Mouse (Mus musculus) MEL (cell line): Measurements from ENCODE around the gene Grip2. TPM values are rescaled to one million over a fixed set of nuclear protein-coding genes. Genes with fewer than 3 reads are reported as not detected.

Experiments
- DNase-seq: peaks from one replicate; pipeline ENCODE4 v3.0.0; 2011; ENCODE audit warnings: low read depth, low spot score
- H3K27ac ChIP-seq: 2 replicates; pipeline ENCODE4 v1.5.1; 2012; ENCODE audit warnings: low read depth, mild to moderate bottlenecking, control low read depth, low read length, moderate library complexity; ENCODE audit not compliant: control insufficient read depth
- H3K27me3 ChIP-seq, 2 experiments: fragments of 150-350 bp in 1 of 2; sonication (generic) in 1 of 2; 2 replicates each; pipeline ENCODE4 v1.6.1; 2012; ENCODE audit warnings: low read length in 2 of 2, mild to moderate bottlenecking in 2 of 2, improper control_type of control experiment in 1 of 2, moderate library complexity in 1 of 2; ENCODE audit not compliant: insufficient read depth in 2 of 2, control insufficient read depth in 1 of 2
- H3K36me3 ChIP-seq, 2 experiments: 2 replicates each; pipeline ENCODE4 v1.6.1; 2012 to 2014; ENCODE audit warnings: low read length in 2 of 2, improper control_type of control experiment in 1 of 2, inconsistent platforms in 1 of 2, mild to moderate bottlenecking in 1 of 2; ENCODE audit not compliant: insufficient read depth in 2 of 2, control insufficient read depth in 1 of 2
- H3K4me1 ChIP-seq, 2 experiments: fragments of 150-350 bp in 1 of 2; sonication (generic) in 1 of 2; 2 replicates each; pipeline ENCODE4 v1.6.1; 2012; ENCODE audit warnings: low read length in 2 of 2, improper control_type of control experiment in 1 of 2, mild to moderate bottlenecking in 1 of 2; ENCODE audit not compliant: insufficient read depth in 2 of 2, control insufficient read depth in 1 of 2
- H3K4me3 ChIP-seq, 2 experiments: fragments of 150-350 bp in 1 of 2; sonication (generic) in 1 of 2; 2 replicates each; pipeline ENCODE4 v1.5.1; 2012; ENCODE audit warnings: low read depth in 2 of 2, low read length in 2 of 2, mild to moderate bottlenecking in 2 of 2, moderate library complexity in 2 of 2, control low read depth in 1 of 2, improper control_type of control experiment in 1 of 2; ENCODE audit not compliant: control insufficient read depth in 1 of 2, insufficient read depth in 1 of 2
- H3K79me2 ChIP-seq: 2 replicates; pipeline ENCODE4 v1.6.1; 2012; ENCODE audit warnings: mild to moderate bottlenecking, low read length, moderate library complexity; ENCODE audit not compliant: control insufficient read depth, poor library complexity, insufficient read depth
- H3K9ac ChIP-seq: 2 replicates; pipeline ENCODE4 v1.6.1; 2012; ENCODE audit warnings: low read depth, mild to moderate bottlenecking, control low read depth, low read length, moderate library complexity; ENCODE audit not compliant: control insufficient read depth, poor library complexity, severe bottlenecking
- H3K9me3 ChIP-seq: fragments of 150-350 bp; sonication (generic); replicated peaks from 2 replicates; pipeline ENCODE4 v1.6.1; 2012; ENCODE audit warnings: mild to moderate bottlenecking, low read length, improper control_type of control experiment, moderate library complexity; ENCODE audit not compliant: insufficient read depth
- E2F4 ChIP-seq: IDR thresholded peaks from 2 replicates; pipeline ENCODE4 v1.6.1; 2011; ENCODE audit warnings: low read depth, low read length, improper control_type of control experiment, borderline replicate concordance
- ELF1 ChIP-seq: IDR thresholded peaks from 2 replicates; pipeline ENCODE4 v1.6.1; 2014; ENCODE audit warnings: low read depth, mild to moderate bottlenecking, inconsistent platforms, low read length, improper control_type of control experiment, moderate library complexity
- EP300 ChIP-seq, 2 experiments: IDR thresholded peaks; 2 replicates each; pipeline ENCODE4 v1.6.1; 2011; ENCODE audit warnings: improper control_type of control experiment in 2 of 2, low read length in 2 of 2, low read depth in 1 of 2, mild to moderate bottlenecking in 1 of 2
- MAX ChIP-seq: IDR thresholded peaks from 2 replicates; pipeline ENCODE4 v1.6.1; 2011; ENCODE audit warnings: low read length, improper control_type of control experiment
- NELFE ChIP-seq: IDR thresholded peaks from 2 replicates; pipeline ENCODE4 v1.6.1; 2011; ENCODE audit warnings: low read depth, low read length, improper control_type of control experiment
- NRF1 ChIP-seq: IDR thresholded peaks from 2 replicates; pipeline ENCODE4 v1.6.1; 2014; ENCODE audit warnings: low read depth, mild to moderate bottlenecking, inconsistent platforms, low read length, improper control_type of control experiment, moderate library complexity; ENCODE audit not compliant: poor library complexity, insufficient read depth, severe bottlenecking
- SIN3A ChIP-seq: IDR thresholded peaks from 2 replicates; pipeline ENCODE4 v1.6.1; 2012; ENCODE audit warnings: low read length, improper control_type of control experiment, inconsistent platforms
- TCF12 ChIP-seq: IDR thresholded peaks from 2 replicates; pipeline ENCODE4 v1.6.1; 2014; ENCODE audit warnings: low read depth, mild to moderate bottlenecking, inconsistent platforms, low read length, improper control_type of control experiment, moderate library complexity
- ZKSCAN1 ChIP-seq: IDR thresholded peaks from 2 replicates; pipeline ENCODE4 v1.6.1; 2012; ENCODE audit warnings: low read depth, mild to moderate bottlenecking, inconsistent platforms, low read length, improper control_type of control experiment, moderate library complexity
- ZNF384 ChIP-seq: IDR thresholded peaks from 2 replicates; pipeline ENCODE4 v1.6.1; 2012; ENCODE audit warnings: low read depth, mild to moderate bottlenecking, inconsistent platforms, low read length, improper control_type of control experiment
- polyA plus RNA-seq, 2 experiments: library from polyadenylated mRNA; stranded (reverse) in 1 of 2; unstranded in 1 of 2; fragments of >175 nt in 1 of 2; fragments of >200 nt in 1 of 2; gene quantifications; 2 replicates each; pipeline versions ENCODE4 v1.2.1 to v1.2.4; 2012; ENCODE audit warnings: low replicate concordance in 2 of 2, low read depth in 1 of 2; ENCODE audit not compliant: insufficient read length in 2 of 2, insufficient read depth in 1 of 2, missing spikeins in 1 of 2
- total RNA-seq: library from RNA; depleted of rRNA; stranded (reverse); fragments of 300-350 nt; gene quantifications from 2 replicates; pipeline ENCODE4 v1.2.3, GENCODE M21; 2012; rRNA removed

Gene Grip2
- total and polyA plus RNA-seq, 3 experiments = not detected

DNA sequence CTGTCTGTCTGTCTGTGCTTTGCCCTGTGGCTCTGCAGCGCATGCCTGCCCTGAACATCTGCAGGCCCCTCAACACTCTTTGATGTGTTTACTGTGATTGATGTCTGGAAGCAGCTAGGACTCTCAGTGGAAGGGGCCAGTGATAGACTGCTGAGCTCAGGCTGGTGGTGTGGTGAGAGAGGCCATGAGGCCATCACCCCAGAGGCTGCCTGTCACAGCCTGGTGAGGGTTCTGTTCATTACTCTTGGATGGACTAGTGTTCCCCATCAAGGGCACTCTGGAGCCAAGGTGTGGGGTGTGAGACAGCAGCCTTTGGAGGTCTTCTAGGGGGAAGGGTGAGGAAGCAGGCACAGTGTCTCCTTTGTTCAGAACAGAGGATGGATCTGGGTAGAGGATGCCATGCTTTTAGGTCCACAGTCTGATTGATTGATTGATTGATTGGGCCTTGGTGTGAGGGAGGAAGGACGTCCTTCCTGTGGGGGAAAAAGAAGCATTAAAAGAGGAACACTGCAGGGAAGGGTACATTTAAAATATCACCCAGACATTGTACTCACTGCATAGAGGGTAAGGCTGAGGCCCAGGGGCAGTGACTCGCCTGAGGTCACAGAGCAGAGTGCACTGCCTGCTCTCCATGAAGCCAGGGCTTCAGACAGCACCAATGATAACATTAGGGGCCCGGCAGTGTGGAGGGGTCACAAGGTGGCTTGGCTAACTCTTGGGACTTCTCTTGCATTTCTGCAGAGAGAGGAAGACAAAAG, 114.8 kb downstream of the Grip2 start:
- DNase-seq = no peak
- TF ChIP-seq ZNF384 = no peak
- no peak for TF ChIP-seq TCF12
- TF ChIP-seq E2F4 = no peak
- TF ChIP-seq EP300 (IDR thresholded peaks at IDR 0.05; ENCODE audit: low read depth in 1 of 2, low read length in 2 of 2) = no peak
- TF ChIP-seq NELFE = no peak
- no peak for TF ChIP-seq SIN3A
- TF ChIP-seq ELF1 = no peak
- no peak for TF ChIP-seq MAX
- no peak for TF ChIP-seq NRF1
- no peak for TF ChIP-seq ZKSCAN1
- Histone ChIP-seq H3K9ac (no peak overlapping the region), H3K4me3 (no peak overlapping the region), H3K79me2 (0 out of 2 replicates have a peak, but pooled peaks cover 3% of the 10 kb centered on the region), H3K27me3 (no peaks in the 10 kb centered on the region), H3K4me1 (peaks cover 3 to 21% of the 10 kb centered on the region in 2 experiments; a peak in 3 of 4 replicates), H3K9me3 (no peaks in the 10 kb centered on the region), H3K36me3 (peaks cover 6 to 12% of the 10 kb centered on the region in 2 experiments), H3K27ac (peak overlapping the region; percentile 32)

Other genes starting within 250 kb of the Grip2 start
- 54.6 and 57.2 TPM in 2 replicates for gene Slc6a6, start 143.2 kb downstream of the Grip2 start, total RNA-seq
- 10 to 100 TPM in 1 of 2 experiments, not detected in 1; 90.0 TPM for gene Slc6a6, start 143.2 kb downstream of the Grip2 start, polyA plus RNA-seq
- 14.5 and 15.6 TPM in 2 replicates for gene Ccdc174, start 50.8 kb upstream of the Grip2 start, total RNA-seq
- 10 to 100 TPM in 1 of 2 experiments, not detected in 1; 20.2 TPM for gene Ccdc174, start 50.8 kb upstream of the Grip2 start, polyA plus RNA-seq
- gene 4930590J08Rik, start 75.6 kb upstream of the Grip2 start, total RNA-seq = 0.26 and 0.42 TPM in 2 replicates
- gene 4930590J08Rik, start 75.6 kb upstream of the Grip2 start, polyA plus RNA-seq = under 1 TPM in 1 of 2 experiments, not detected in 1; 0.33 TPM
- not detected in 2 replicates for gene Fgd5, start 151.6 kb upstream of the Grip2 start, total RNA-seq
- gene Fgd5, start 151.6 kb upstream of the Grip2 start, polyA plus RNA-seq = under 1 TPM in 1 of 2 experiments, not detected in 1; 0.03 TPM